Mouse (Mus musculus): ENCODE results near the gene Ssh1. TPM values are rescaled to one million over a fixed set of nuclear protein-coding genes. Genes with fewer than 3 reads are reported as not detected.

The Ssh1 gene
- 0.93 TPM for polyA plus RNA-seq (2014; fragmentation: Illumina TruSeq; extraction: RNeasy Lipid Tissue Mini Kit (QIAGEN cat#74804); ENCODE audit: low read depth, low replicate concordance)

GRCm38 (mm10) chr5:113993487-113994465 is at the start of gene Ssh1:
Ssh1 (minus strand) TSS chr5:113993894.

GRCm38 (mm10) chr5:114003542-114003941 is 9.8 kb upstream of the Ssh1 start, which contains the start of gene Dao:
Dao (plus strand) TSS chr5:114003703.

GRCm38 (mm10) chr5:113908592-113909441 is 84.9 kb downstream of the Ssh1 start, which contains the start of gene Coro1c:
Coro1c (minus strand) TSS chr5:113908758.

Other genes with a start within 250 kb of the Ssh1 start
- 1.1 TPM for gene Sart3, start 221.4 kb downstream of the Ssh1 start, polyA plus RNA-seq (2014; fragmentation: Illumina TruSeq; extraction: RNeasy Lipid Tissue Mini Kit (QIAGEN cat#74804); ENCODE audit: low read depth, low replicate concordance)
- gene Iscu, start 221.1 kb downstream of the Ssh1 start, polyA plus RNA-seq (2014; fragmentation: Illumina TruSeq; extraction: RNeasy Lipid Tissue Mini Kit (QIAGEN cat#74804); ENCODE audit: low read depth, low replicate concordance) = 34.2 TPM
- not detected for gene Tmem119, start 193.4 kb downstream of the Ssh1 start, polyA plus RNA-seq (2014; fragmentation: Illumina TruSeq; extraction: RNeasy Lipid Tissue Mini Kit (QIAGEN cat#74804); ENCODE audit: low read depth, low replicate concordance)
- 0.40 TPM for gene Selplg, start 161.2 kb downstream of the Ssh1 start, polyA plus RNA-seq (2014; fragmentation: Illumina TruSeq; extraction: RNeasy Lipid Tissue Mini Kit (QIAGEN cat#74804); ENCODE audit: low read depth, low replicate concordance)
- 6.1 TPM for gene Coro1c, start 85.1 kb downstream of the Ssh1 start, polyA plus RNA-seq (2014; fragmentation: Illumina TruSeq; extraction: RNeasy Lipid Tissue Mini Kit (QIAGEN cat#74804); ENCODE audit: low read depth, low replicate concordance)
- not detected for gene Dao, start 9.8 kb upstream of the Ssh1 start, polyA plus RNA-seq (2014; fragmentation: Illumina TruSeq; extraction: RNeasy Lipid Tissue Mini Kit (QIAGEN cat#74804); ENCODE audit: low read depth, low replicate concordance)
- 2.9 TPM for gene Usp30, start 71.6 kb upstream of the Ssh1 start, polyA plus RNA-seq (2014; fragmentation: Illumina TruSeq; extraction: RNeasy Lipid Tissue Mini Kit (QIAGEN cat#74804); ENCODE audit: low read depth, low replicate concordance)
- not detected for gene Svop, start 97.7 kb upstream of the Ssh1 start, polyA plus RNA-seq (2014; fragmentation: Illumina TruSeq; extraction: RNeasy Lipid Tissue Mini Kit (QIAGEN cat#74804); ENCODE audit: low read depth, low replicate concordance)
- gene Alkbh2, start 134.3 kb upstream of the Ssh1 start, polyA plus RNA-seq (2014; fragmentation: Illumina TruSeq; extraction: RNeasy Lipid Tissue Mini Kit (QIAGEN cat#74804); ENCODE audit: low read depth, low replicate concordance) = not detected
- gene Ung, start 136.5 kb upstream of the Ssh1 start, polyA plus RNA-seq (2014; fragmentation: Illumina TruSeq; extraction: RNeasy Lipid Tissue Mini Kit (QIAGEN cat#74804); ENCODE audit: low read depth, low replicate concordance) = 0.37 TPM
- gene Acacb, start 152.6 kb upstream of the Ssh1 start, polyA plus RNA-seq (2014; fragmentation: Illumina TruSeq; extraction: RNeasy Lipid Tissue Mini Kit (QIAGEN cat#74804); ENCODE audit: low read depth, low replicate concordance) = 3.7 TPM